Mouse (Mus musculus): ENCODE measurements around the gene Limch1. TPM values are rescaled to one million over a fixed set of nuclear protein-coding genes. Genes with fewer than 3 reads are reported as not detected.

Limch1 gene
- polyA plus RNA-seq, 2 experiments = 44.4 to 85.3 TPM

DNA sequence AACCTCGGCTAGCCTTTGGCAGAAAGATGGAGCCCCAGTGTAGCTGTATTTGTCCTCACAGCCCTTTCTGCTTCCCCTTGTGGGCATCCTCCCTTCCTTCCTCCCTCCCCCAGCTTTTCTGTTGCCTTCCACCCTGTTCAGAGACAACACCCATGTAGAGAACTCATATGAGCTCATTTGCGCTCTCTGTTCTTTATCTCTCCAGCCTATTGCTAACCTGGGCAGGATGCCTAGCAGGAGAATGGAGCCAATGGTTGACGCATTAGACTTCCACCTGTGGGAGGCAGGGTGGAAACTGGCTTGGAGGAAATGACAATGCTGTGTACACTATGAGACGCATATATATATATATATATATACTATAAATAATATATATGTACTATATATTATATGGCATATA, 126.4 kb downstream of the Limch1 start:
- H3K4me2 ChIP-seq (replicated peaks; ENCODE audit: low read depth, low read length, severe bottlenecking) = no peak overlapping the region
- peaks cover 7% of the 10 kb centered on the region; the same call in 1 of the 2 replicates for H3K4me1 ChIP-seq (ENCODE audit: control insufficient read depth, insufficient read depth, low read length)
- H3K9me3 ChIP-seq (ENCODE audit: control insufficient read depth, low read length) = no peaks in the 10 kb centered on the region
- H3K9ac ChIP-seq (ENCODE audit: low read depth, low read length, severe bottlenecking) = no peak overlapping the region
- no peaks in the 10 kb centered on the region for H3K36me3 ChIP-seq (ENCODE audit: control insufficient read depth, insufficient read depth, low read length)
- no peaks in the 10 kb centered on the region for H3K27me3 ChIP-seq (ENCODE audit: control insufficient read depth, insufficient read depth, low read length)
- ATAC-seq (ENCODE audit: low FRiP score, low read depth) = no peak
- no peak overlapping the region for H3K27ac ChIP-seq (replicated peaks; ENCODE audit: low read depth, low read length)
- no peak for DNase-seq (ENCODE audit: low spot score)
- WGBS = 95% methylated on average over 4 of the region's 4 CpGs
- TF ChIP-seq POLR2A (IDR thresholded peaks at IDR 0.05; ENCODE audit: borderline replicate concordance, extremely low read depth, insufficient read depth, insufficient read length) = no peak
- H3K4me3 ChIP-seq (replicated peaks; ENCODE audit: low read length) = no peak overlapping the region

GRCm38 (mm10) chr5:66872681-66873080, 127.1 kb downstream of the Limch1 start:
- ATAC-seq (ENCODE audit: low FRiP score, low read depth) (no peak), DNase-seq (ENCODE audit: low spot score) (no peak)
- Histone ChIP-seq H3K27me3 (ENCODE audit: control insufficient read depth, insufficient read depth, low read length) (no peaks in the 10 kb centered on the region), H3K4me1 (ENCODE audit: control insufficient read depth, insufficient read depth, low read length) (peaks cover 4% of the 10 kb centered on the region; the same call in 1 of the 2 replicates), H3K4me2 (replicated peaks; ENCODE audit: low read depth, low read length, severe bottlenecking) (no peak overlapping the region), H3K36me3 (ENCODE audit: control insufficient read depth, insufficient read depth, low read length) (no peaks in the 10 kb centered on the region), H3K4me3 (replicated peaks; ENCODE audit: low read length) (no peak overlapping the region), H3K27ac (replicated peaks; ENCODE audit: low read depth, low read length) (no peak overlapping the region), H3K9ac (ENCODE audit: low read depth, low read length, severe bottlenecking) (no peak overlapping the region), H3K9me3 (ENCODE audit: control insufficient read depth, low read length) (no peaks in the 10 kb centered on the region)
- TF ChIP-seq POLR2A (IDR thresholded peaks at IDR 0.05; ENCODE audit: borderline replicate concordance, extremely low read depth, insufficient read depth, insufficient read length) = no peak
- WGBS = 90% methylated on average over 6 of the region's 6 CpGs

DNA sequence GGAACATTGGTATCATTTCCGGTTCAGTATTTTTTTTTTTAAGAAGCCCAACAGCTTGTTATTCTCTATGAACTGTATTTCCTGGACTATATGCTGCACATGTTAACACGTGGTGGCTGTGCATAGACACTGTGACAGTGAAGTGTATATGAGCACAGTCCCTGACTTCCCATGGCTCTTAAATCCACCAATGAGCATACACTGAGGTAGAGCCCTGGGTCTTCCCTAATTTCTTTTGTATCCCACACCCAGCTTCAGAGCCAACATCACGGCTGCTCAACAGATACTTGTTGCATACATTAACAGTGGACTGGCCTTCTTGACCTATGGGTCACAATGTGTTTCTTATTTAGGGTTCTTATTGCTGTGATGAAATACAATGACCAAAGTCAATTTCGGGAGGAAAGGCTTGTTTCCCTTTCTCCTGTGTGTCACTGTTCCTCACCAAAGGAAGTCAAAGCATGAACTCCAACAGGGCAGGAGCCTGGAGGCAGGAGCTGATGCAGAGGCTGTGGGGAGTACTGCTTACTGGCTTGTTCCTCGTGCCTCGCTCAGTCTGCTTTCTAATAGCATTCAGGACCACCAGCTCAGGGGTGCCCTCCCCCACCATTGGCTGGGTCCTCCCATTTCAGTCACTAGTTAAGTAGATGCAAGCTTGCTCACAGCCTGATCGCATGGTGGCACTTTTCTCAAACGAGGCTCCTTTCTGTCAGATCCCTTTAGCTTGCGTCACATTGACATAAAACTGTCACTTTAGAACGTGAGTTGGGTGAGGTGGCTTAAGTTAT, 130.6 kb downstream of the Limch1 start:
- DNase-seq (ENCODE audit: low spot score) (no peak), ATAC-seq (ENCODE audit: low FRiP score, low read depth) (no peak)
- H3K9ac ChIP-seq (ENCODE audit: low read depth, low read length, severe bottlenecking) = no peak overlapping the region
- WGBS = 33% methylated on average over 10 of the region's 10 CpGs
- H3K4me2 ChIP-seq (replicated peaks; ENCODE audit: low read depth, low read length, severe bottlenecking) = no peak overlapping the region
- H3K36me3 ChIP-seq (ENCODE audit: control insufficient read depth, insufficient read depth, low read length) = no peaks in the 10 kb centered on the region
- H3K27ac ChIP-seq (replicated peaks; ENCODE audit: low read depth, low read length) = no peak overlapping the region
- H3K4me1 ChIP-seq (ENCODE audit: control insufficient read depth, insufficient read depth, low read length) = peaks cover 4% of the 10 kb centered on the region; the same call in 1 of the 2 replicates
- no peak overlapping the region for H3K4me3 ChIP-seq (replicated peaks; ENCODE audit: low read length)
- H3K27me3 ChIP-seq (ENCODE audit: control insufficient read depth, insufficient read depth, low read length) = no peaks in the 10 kb centered on the region
- no peak for TF ChIP-seq POLR2A (IDR thresholded peaks at IDR 0.05; ENCODE audit: borderline replicate concordance, extremely low read depth, insufficient read depth, insufficient read length)
- no peaks in the 10 kb centered on the region for H3K9me3 ChIP-seq (ENCODE audit: control insufficient read depth, low read length)

DNA sequence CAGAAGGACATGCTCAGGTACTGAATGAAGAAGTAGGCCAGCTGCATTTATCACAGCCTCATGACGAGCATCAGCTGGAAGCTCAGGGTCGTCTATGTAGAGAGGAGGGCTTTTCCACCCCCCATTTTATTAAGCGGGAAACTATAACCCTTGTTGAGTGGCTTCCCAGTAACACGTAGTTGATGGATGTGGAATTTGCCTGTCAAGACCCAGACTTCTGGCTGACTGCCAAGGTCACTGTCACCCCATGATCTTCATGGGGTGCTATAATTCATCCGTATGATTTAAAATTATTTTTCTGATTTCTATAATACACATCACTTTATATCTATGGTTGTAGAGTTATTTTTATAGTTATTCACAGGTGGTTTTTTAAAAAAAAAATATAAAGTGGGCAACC, 131.4 kb downstream of the Limch1 start:
- 45% methylated on average over 5 of the region's 5 CpGs for WGBS
- peaks cover 7% of the 10 kb centered on the region for H3K4me1 ChIP-seq (ENCODE audit: control insufficient read depth, insufficient read depth, low read length)
- no peak overlapping the region for H3K4me2 ChIP-seq (replicated peaks; ENCODE audit: low read depth, low read length, severe bottlenecking)
- ATAC-seq (ENCODE audit: low FRiP score, low read depth) = no peak
- DNase-seq (ENCODE audit: low spot score) = no peak
- H3K4me3 ChIP-seq (replicated peaks; ENCODE audit: low read length) = no peak overlapping the region
- H3K9ac ChIP-seq (ENCODE audit: low read depth, low read length, severe bottlenecking) = no peak overlapping the region
- no peaks in the 10 kb centered on the region for H3K9me3 ChIP-seq (ENCODE audit: control insufficient read depth, low read length)
- TF ChIP-seq POLR2A (IDR thresholded peaks at IDR 0.05; ENCODE audit: borderline replicate concordance, extremely low read depth, insufficient read depth, insufficient read length) = no peak
- no peaks in the 10 kb centered on the region for H3K27me3 ChIP-seq (ENCODE audit: control insufficient read depth, insufficient read depth, low read length)
- no peaks in the 10 kb centered on the region for H3K36me3 ChIP-seq (ENCODE audit: control insufficient read depth, insufficient read depth, low read length)
- no peak overlapping the region for H3K27ac ChIP-seq (replicated peaks; ENCODE audit: low read depth, low read length)

DNA sequence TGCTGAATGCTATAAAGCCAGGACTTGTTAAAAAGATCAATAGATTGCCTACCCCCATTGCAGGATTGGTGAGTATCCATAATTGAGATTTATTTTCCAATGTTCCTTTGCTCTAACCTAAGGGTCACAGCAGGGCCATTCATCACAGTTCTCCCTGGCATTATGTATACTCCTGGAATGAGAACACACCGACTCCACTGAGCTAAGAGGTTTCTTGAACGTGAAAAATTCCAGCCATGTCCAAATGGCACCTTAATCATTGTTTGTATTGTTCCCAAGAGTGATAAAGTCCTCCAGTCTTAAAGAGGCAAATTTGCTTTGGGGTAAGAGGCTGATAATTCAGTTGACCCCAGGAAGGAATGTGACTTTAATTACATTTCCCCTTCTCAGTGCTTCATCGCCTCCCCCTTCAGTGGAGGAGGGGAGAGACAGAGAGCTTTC, 136.3 kb downstream of the Limch1 start:
- H3K9me3 ChIP-seq (ENCODE audit: control insufficient read depth, low read length) = 0 out of 2 replicates have a peak, but pooled peaks cover 4% of the 10 kb centered on the region
- H3K27me3 ChIP-seq (ENCODE audit: control insufficient read depth, insufficient read depth, low read length) = no peaks in the 10 kb centered on the region
- H3K4me1 ChIP-seq (ENCODE audit: control insufficient read depth, insufficient read depth, low read length) = peaks cover 7% of the 10 kb centered on the region; the same call in 1 of the 2 replicates
- H3K27ac ChIP-seq (replicated peaks; ENCODE audit: low read depth, low read length) = no peak overlapping the region
- no peak for DNase-seq (ENCODE audit: low spot score)
- H3K4me2 ChIP-seq (replicated peaks; ENCODE audit: low read depth, low read length, severe bottlenecking) = no peak overlapping the region
- 22% methylated on average over 3 of the region's 3 CpGs for WGBS
- no peak overlapping the region for H3K9ac ChIP-seq (ENCODE audit: low read depth, low read length, severe bottlenecking)
- no peak for TF ChIP-seq POLR2A (IDR thresholded peaks at IDR 0.05; ENCODE audit: borderline replicate concordance, extremely low read depth, insufficient read depth, insufficient read length)
- H3K36me3 ChIP-seq (ENCODE audit: control insufficient read depth, insufficient read depth, low read length) = no peaks in the 10 kb centered on the region
- no peak for ATAC-seq (ENCODE audit: low FRiP score, low read depth)
- H3K4me3 ChIP-seq (replicated peaks; ENCODE audit: low read length) = no peak overlapping the region
